Mouse (Mus musculus): Measurements from ENCODE around the gene Trim75.

- TF ChIP-seq CTCF (IDR thresholded peaks at IDR 0.05) (no peak), POLR2A (IDR thresholded peaks at IDR 0.05; ENCODE audit: insufficient read depth, low read depth, low read length) (no peak), EP300 (IDR thresholded peaks at IDR 0.05; ENCODE audit: insufficient read depth, low read depth, low read length) (no peak)
Measured at GRCm38 (mm10) chr8:65030735-65031485, 43.3 kb upstream of the Trim75 start.
